Mouse (Mus musculus) stomach, embryonic 16.5 days (tissue): ENCODE results near the gene Gm21170. TPM values are rescaled to one million over a fixed set of nuclear protein-coding genes. Genes with fewer than 3 reads are reported as not detected.
"Not testable (repeated sequence)": the region's sequence is repeated elsewhere in the genome, so short reads cannot be mapped to it uniquely, and the experiment has no call there.

Experiments
- ATAC-seq: fragments of 200-750 bp; cut with Nextera tagmentation; 2 replicates; pipeline ENCODE4 v1.8.0; 2017; ENCODE audit warnings: moderate number of reproducible peaks, moderate TSS enrichment; ENCODE audit not compliant: insufficient read depth, low FRiP score
- H3K27ac ChIP-seq: fragments of 300-500 bp; sonication (generic); 2 replicates; pipeline ENCODE4 v1.5.1; 2014; ENCODE audit warnings: low read length
- H3K27me3 ChIP-seq: fragments of 300-500 bp; sonication (generic); 2 replicates; pipeline ENCODE4 v1.6.1; 2014; ENCODE audit warnings: low read length, control low read depth, mixed read lengths; ENCODE audit not compliant: control insufficient read depth, insufficient read depth
- H3K36me3 ChIP-seq: fragments of 300-500 bp; sonication (generic); 2 replicates; pipeline ENCODE4 v1.6.1; 2014; ENCODE audit warnings: low read length; ENCODE audit not compliant: control insufficient read depth, insufficient read depth
- H3K4me1 ChIP-seq: fragments of 300-500 bp; sonication (generic); 2 replicates; pipeline ENCODE4 v1.6.1; 2014; ENCODE audit warnings: low read length, control low read depth, mixed read lengths; ENCODE audit not compliant: control insufficient read depth, insufficient read depth
- H3K4me2 ChIP-seq: fragments of 300-500 bp; sonication (generic); 2 replicates; pipeline ENCODE4 v1.6.1; 2014; ENCODE audit warnings: low read depth, low read length, mixed read lengths
- H3K4me3 ChIP-seq: fragments of 300-500 bp; sonication (generic); replicated peaks from 2 replicates; pipeline ENCODE4 v1.5.1; 2014; ENCODE audit warnings: mild to moderate bottlenecking, low read length
- H3K9ac ChIP-seq: fragments of 300-500 bp; sonication (generic); 2 replicates; pipeline ENCODE4 v1.6.1; 2014; ENCODE audit warnings: low read length
- H3K9me3 ChIP-seq: fragments of 300-500 bp; sonication (generic); replicated peaks from 2 replicates; pipeline ENCODE4 v1.6.1; 2016; ENCODE audit warnings: low read length, control low read depth; ENCODE audit not compliant: control insufficient read depth
- WGBS: fragments of 180-500 bp; shearing (Covaris S2); extraction: QIAGEN DNeasy Blood & Tissue Kit; methylation state at CpG from one replicate; pipeline ENCODE4 v1.1.7; 2014; 5-methylcytosine and 5-hydroxymethylcytosine counted together
- polyA plus RNA-seq: library from polyadenylated mRNA; unstranded; fragments of >200 nt; fragmentation: Nextera tagmentation; extraction: Ambion mirVana; gene quantifications from 2 replicates; pipeline ENCODE4 v1.2.1, GENCODE M21; 2015

The Gm21170 gene
- not detected in 2 replicates for polyA plus RNA-seq

DNA sequence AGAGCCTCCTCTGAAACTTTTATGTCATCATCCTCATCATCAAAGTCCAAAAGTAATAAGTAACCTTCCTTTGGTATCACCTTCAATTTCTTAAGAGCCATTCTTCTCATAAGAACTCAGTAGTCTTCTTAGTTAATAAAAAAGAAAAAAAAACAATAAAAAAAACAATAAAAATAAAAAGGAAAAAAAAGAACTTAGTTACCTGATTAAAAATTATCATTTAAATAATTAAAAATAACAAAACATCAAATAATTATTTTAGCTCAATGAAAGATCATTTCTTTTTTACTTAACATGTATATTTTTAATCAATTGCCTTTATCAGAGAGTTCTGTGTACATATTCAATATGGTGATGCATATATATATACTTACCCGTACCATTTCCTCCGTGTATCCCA lies at the start of gene Gm21170:
TSS of gene Gm21170 (minus strand) at position 101 of the 400 bp plus-strand sequence.
- H3K4me2 ChIP-seq, ATAC-seq, H3K36me3 ChIP-seq, H3K9me3 ChIP-seq, H3K27me3 ChIP-seq, H3K9ac ChIP-seq, H3K4me1 ChIP-seq, H3K4me3 ChIP-seq, H3K27ac ChIP-seq: not testable (repeated sequence)
- no CpG with 5 or more reads among the region's 2 CpGs for WGBS

Other genes with a start within 250 kb of the Gm21170 start
- gene Gm21256, start 240.1 kb downstream of the Gm21170 start, polyA plus RNA-seq = not detected in 2 replicates